Mouse (Mus musculus) thymus, postnatal 25 days (tissue): Measurements from ENCODE around the gene Erc2.

Experiments
- DNase-seq: peaks from one replicate; pipeline ENCODE4 v3.0.0; 2022

The Erc2 gene

GRCm38 (mm10) chr14:28316851-28317250 is 694.6 kb downstream of the Erc2 start:
- DNase-seq: no peak

DNA sequence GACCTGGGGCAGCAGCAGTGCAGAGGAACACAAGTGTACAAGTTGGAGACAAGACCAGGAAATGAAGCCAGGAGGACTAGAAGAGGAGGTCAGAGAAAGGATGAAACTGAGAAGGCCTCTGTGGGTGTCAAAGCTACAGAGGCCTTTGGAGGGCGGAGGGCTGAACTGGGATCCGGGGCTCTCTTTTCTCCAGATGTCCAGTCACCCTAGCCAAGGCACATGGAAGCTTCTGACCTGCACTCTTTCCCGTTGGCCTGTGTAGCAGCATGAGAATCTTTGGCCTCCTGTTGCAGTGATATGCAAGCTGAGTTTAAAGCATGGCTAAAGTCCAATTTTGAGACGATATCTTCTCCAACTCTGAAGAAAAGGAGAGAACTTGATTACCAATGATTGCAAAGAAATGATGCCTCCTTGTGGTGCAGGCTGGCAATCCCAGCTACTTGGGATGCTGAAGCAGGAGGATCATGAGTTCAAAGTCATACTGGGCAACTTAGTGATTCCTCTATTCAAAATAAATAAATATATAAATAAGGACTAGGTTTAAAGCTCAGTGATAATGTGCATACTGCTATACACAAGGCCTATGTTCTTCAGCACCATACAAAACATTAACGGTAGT is 699.8 kb downstream of the Erc2 start:
- no peak for DNase-seq

- DNase-seq: no peak
Measured at GRCm38 (mm10) chr14:28323243-28323642, 701.0 kb downstream of the Erc2 start.

- no peak for DNase-seq
Measured at GRCm38 (mm10) chr14:28323727-28324126, 701.5 kb downstream of the Erc2 start.

GRCm38 (mm10) chr14:28326456-28326855 is 704.2 kb downstream of the Erc2 start:
- no peak for DNase-seq

DNA sequence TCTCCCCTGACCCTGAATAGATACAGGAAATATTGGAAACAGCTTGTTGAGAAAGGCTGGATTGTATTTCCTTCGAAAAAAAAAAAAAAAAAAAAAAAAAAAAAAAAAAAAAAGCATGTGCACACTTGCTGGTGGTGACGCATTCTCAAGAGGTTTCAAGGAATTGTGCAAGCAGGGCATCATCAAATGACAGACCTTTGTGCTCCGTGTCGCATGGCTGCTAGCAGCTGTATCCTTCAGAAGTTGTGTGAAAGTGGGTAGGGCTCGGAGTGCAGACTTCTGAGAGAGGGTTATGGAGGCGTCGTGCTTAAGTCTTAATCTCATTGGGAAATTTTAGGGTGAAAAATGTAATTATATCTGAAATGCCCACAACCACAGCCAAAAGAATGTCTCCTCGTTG is 706.3 kb downstream of the Erc2 start:
- DNase-seq: no peak

- no peak for DNase-seq
Measured at GRCm38 (mm10) chr14:28331108-28331507, 708.9 kb downstream of the Erc2 start.

GRCm38 (mm10) chr14:28332351-28332953 is 710.2 kb downstream of the Erc2 start:
- no peak for DNase-seq

DNA sequence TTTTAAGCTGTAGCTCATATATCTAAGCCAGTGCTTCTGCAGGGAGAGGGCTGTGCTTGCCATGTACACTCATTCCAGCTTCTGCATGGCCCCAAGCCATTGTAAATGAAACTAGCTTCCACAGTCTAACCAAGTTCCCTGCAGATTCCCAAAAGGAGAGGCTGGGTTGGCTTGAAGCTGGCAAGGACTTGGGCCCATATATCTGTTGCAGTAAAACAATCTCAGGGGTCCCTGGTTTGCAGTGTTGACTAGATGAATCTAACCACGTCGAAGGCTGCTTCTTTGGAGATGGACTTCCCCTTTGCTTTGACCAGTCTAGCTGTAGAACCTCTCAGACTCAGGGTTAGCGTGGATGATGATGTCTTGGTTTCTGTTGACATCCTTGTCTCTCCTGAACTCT is 716.9 kb downstream of the Erc2 start:
- DNase-seq: no peak

DNA sequence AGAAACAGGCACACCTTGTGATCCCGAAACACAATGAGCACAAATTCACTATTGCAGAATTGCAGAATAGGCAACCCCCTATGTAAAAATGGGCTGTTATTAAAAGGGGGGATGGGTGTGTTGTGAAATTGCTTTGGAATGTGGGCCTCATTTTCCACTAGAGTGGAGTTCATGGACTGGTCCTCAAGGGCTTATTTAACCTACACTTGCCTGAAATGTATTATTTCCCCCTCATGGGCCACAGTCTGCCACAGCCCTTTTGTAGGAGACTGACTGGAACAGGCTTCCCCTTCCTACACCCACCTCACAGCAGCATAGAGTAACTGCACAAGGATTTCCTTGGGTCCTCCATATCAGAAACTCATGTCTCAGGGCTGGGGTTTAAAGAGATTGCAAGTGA is 726.9 kb downstream of the Erc2 start:
- no peak for DNase-seq

DNA sequence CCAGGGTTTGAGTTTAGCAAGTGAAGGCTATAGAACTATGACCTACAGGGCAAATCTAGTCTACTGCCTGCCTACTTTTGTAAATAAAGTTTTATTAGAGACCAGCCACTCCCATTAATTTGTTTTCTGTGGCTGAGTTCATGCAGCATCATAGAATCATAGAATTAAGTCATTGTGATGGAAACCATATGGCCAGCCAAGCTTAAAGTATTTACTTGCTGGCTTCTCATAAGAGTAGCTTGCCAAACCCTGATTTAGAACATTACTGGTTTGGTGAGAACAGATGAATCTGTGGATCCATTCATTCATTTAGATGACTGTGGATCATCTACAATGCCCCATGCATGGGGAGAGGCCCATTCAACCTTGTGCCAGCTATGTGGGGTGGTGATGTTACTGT is 733.8 kb downstream of the Erc2 start:
- DNase-seq: no peak

GRCm38 (mm10) chr14:28359502-28359901 is 737.3 kb downstream of the Erc2 start:
- no peak for DNase-seq

DNA sequence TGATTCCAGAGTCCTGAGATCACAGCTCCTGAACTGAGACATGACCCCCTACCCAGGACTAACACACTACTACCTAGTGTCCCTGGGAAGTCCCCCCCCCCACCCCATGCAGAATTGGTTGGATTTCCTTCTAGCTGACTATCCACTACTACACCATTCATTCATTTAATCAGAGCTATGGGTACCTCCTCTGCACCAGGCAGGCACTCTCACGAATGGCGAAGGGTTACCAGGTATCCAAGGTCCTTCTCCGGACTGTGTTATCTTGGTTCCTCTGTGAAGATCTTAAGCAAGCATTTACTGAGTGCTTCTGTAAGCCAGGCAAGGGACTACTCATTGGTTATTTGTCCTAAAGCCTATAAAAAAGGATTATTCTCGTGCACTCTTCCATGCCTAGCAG is 737.8 kb downstream of the Erc2 start:
- no peak for DNase-seq

- no peak for DNase-seq
Measured at GRCm38 (mm10) chr14:28362336-28362735, 740.1 kb downstream of the Erc2 start.

- no peak for DNase-seq
Measured at GRCm38 (mm10) chr14:28370713-28371112, 748.5 kb downstream of the Erc2 start.

- no peak for DNase-seq
Measured at GRCm38 (mm10) chr14:28371651-28372050, 749.4 kb downstream of the Erc2 start.

GRCm38 (mm10) chr14:28375642-28376091 is 753.4 kb downstream of the Erc2 start:
- DNase-seq: no peak

DNA sequence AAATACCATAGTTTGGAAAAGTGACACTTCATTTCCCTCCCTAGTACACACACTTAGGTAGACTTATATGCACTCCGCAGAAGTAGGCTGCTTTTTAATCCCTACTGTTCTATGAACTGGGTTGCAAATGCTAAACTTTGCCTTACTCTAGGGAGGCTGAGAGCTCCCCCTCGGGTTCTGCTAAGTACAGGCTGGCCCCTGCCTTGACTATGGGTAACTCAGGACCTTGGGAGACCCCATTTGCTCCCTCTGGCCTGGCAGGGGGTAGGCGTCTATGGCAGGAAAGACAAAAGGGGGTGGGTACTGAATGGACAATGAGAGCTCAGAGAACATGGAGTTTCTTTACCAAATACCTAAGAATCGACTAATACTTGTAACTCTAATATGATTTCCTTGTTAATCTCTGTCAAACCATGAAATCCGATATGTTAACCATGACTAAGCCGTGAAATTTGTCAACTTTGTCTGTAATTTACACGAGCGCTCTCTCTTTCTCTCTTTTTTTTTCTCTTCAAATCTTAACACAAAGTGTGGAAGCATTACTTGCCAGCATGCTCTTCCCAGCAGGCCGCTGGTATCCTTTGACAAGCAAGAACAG is 754.1 kb downstream of the Erc2 start:
- DNase-seq: no peak

GRCm38 (mm10) chr14:28377519-28377918 is 755.3 kb downstream of the Erc2 start:
- no peak for DNase-seq

- DNase-seq: no peak
Measured at GRCm38 (mm10) chr14:28380129-28380528, 757.9 kb downstream of the Erc2 start.

DNA sequence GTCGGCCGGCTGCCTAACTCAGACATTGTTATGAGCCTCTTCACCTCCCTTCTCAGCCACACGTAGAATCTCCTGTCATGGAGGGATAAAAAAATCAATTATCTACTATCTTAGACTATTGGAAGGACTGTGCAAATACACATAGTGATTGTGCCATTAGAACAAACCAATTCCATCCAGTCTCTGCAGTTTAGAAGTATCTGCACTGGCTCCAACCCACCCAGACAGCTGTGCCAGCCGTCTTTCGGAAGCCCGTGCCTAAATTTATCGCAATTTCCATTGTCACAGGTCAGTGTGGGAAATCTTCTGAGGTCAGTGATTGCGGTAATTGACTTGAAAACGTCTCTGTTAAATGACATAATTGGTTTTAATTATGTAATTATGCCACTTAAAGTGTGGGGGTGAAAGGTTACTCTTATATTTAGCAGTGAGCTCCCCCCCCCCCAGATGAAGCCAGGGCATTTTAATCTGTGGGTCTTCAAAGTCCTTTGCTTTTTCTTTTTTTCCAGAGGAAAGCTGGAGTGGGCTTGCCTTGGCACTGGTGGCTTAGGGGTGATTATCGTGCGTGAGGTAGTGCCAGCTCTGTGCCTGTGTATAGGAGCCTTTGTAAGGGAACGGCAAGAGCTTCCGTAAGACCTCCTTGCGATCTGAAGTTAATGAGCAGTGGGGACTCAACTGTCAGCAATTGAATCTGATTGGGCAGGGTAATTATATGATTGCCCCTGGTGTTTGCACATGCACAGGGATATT is 759.7 kb downstream of the Erc2 start:
- DNase-seq: no peak

DNA sequence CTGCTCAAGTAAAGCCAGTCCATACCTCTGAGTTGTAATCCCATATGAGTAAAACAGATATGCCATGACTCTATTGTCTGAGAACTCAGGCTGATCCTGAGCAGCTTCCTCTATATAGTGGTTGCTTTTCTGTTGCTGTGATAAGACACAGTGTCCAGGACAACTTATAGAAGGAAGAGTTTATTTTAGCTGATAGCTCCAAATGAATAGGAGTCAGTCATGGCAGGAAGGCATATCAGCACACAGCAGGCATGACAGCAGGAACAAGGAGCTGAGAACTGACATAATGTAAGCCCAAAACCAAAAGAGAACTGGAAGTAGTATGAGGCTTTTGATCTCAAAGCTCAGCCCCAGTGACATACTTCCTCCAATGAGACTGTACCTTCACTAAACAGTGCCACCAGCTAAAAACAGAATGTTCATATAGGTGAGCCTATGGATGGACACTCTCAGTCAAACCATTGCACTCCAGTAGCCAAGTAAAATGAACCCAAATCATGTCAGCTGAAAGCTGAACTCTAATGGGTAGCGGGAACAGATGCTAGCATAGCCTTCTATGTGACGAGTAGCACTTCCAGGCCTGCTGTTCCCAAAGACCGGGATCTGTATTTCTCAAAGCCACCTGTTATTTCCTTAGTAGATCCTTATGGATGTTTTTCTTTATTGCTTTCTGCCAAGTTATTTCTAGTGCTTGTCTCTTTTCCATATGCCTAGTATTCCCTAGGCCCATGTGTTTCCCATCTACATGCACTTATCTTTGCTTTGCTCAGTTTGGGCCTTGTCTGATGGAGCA is 764.8 kb downstream of the Erc2 start:
- DNase-seq: no peak

- no peak for DNase-seq
Measured at GRCm38 (mm10) chr14:28398915-28399314, 776.7 kb downstream of the Erc2 start.
